Mouse (Mus musculus): ENCODE results near the gene Abca17.

GRCm38 (mm10) chr17:24248641-24249040, 102.2 kb downstream of the Abca17 start:
- TF ChIP-seq CTCF (IDR thresholded peaks at IDR 0.05) (peak; percentile 40), EP300 (IDR thresholded peaks at IDR 0.05) (no peak)

All from lung, postnatal 0 days (tissue).